Mouse (Mus musculus) left cerebral cortex, postnatal 36 days (tissue): Measurements from ENCODE around the gene Flg2. TPM values are rescaled to one million over a fixed set of nuclear protein-coding genes. Genes with fewer than 3 reads are reported as not detected.

Experiments used
- DNase-seq, 2 experiments: peaks; one replicate each; pipeline ENCODE4 v3.0.0; 2021 to 2022; ENCODE audit warnings: low spot score in 2 of 2, mixed read lengths in 1 of 2
- intact Hi-C: fragments of 180-260 bp; cut with DNase I; formaldehyde crosslinking; loops from one replicate; pipeline ENCODE4 v1.15.1; 2025
- total RNA-seq, 2 experiments: library from RNA; stranded (reverse); gene quantifications; 2 replicates each; pipeline ENCODE4 v1.2.3; 2021

The Flg2 gene
- total RNA-seq, result not detected

- intact Hi-C loops, result no loop called here
- no peak for DNase-seq
Observed at GRCm38 (mm10) chr3:93196978-93197377, at the start of gene Flg2. Gene Flg2 (plus strand): TSS chr3:93197278.

DNA sequence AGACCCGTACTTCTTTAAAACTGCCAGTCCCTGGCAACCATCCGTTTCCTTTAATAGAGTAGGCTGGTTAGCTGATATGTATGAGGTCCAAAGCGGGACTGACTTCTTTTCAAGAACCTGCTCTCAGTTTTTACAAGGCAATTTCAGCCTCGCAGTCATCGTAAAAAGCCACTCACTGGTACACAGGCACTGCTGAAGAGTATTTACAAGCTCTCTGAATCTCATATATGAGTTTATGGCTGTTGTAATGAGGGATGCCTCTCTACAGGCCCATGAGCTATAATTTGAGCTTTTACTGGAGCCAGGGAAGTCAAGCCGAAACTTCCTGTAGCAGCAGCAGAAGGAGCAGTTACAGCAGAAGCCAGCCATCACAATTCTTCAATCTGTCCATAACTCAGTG lies 34.6 kb upstream of the Flg2 start:
- intact Hi-C loops, result no loop called here
- DNase-seq, result no peak

DNA sequence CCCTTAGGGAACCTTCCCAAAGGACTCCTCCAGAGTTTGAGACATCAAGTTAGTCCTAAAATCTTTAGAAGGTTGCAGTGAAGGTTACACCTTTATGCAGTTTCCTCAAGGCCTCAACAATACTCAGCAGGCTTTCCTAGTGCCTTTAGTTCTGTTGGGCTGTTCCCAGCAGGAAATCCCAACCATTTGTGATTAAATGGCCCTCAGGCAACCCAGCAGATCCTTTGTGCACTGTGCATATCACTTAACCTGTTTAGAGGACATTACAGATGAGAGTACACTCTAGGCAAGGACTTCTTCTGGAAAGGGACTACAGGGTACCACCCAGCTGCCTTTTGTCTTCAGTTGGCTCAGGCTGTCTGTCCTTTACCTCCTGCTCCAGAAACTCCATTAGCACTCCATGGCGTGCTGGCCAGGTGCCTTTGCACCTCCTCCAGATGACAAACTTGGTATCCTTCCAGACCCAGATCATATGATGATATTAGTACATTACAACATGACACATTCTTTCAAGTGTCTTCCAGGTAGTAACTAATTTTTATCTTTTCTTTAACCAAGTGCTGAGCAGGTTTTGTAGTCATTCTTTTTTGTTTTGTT lies 34.0 kb upstream of the Flg2 start:
- no peak for DNase-seq

DNA sequence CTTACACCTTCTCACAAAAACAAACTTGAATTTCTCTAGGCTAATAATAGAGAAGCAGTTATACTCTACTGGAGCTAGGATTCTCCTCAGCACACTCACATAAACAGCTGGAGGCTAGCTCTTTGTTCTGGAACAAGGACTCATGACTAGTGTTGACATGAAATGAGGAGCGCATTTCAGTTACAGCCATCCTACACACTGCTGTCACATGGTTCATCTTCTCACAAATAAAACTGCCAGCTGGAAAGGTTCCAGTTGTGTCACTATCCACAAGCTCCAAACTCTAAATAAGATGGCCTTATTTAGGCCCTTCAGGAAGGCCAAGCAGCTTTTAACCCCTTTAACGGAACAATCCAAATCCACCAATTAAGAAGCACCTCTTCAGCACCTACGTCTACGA lies 16.2 kb upstream of the Flg2 start:
- intact Hi-C loops, result no loop called here
- DNase-seq, result no peak

More for the DNA sequence above, 34.0 kb upstream of the Flg2 start:
- intact Hi-C loops, result no loop called here

DNA sequence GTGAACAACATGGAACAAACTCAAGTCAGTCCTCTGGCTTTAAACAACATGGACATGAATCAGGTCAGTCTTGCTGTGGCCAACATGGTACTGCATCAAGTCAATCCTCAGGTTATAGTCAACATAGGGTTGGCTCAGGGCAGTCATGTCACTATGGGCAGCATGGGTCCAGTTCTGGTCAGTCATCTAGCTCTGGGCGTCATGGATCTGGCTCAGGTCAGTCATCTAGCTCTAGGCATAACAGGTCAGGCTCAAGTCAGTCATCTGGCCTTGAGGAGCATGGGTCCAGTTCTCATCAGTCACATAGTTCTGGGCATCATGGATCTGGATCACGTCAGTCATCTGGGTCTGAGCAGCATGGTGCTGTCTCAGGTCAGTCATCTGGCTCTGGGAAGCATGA lies 4.9 kb downstream of the Flg2 start:
- intact Hi-C loops, result no loop called here

DNA sequence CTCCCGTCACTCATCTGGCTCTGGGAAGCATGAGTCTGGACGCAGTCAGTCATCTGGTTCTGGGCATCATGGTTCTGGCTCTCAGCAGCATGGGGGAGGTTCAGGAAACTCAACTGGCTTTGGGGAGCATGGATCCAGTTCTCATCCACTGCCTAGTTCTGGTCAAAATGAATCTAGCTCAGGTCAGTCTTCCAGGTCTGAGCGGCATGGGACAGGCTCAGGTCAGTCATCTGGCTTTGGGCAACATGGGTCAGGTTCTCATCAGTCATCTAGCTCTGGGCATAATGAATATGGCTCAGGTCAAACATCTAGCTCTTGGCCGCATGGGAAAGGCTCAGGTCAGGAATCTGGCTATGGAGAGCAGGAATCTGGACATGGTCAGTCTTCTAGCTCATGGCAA lies 5.4 kb downstream of the Flg2 start:
- DNase-seq, result no peak
- intact Hi-C loops, result no loop called here

More for the DNA sequence above, 4.9 kb downstream of the Flg2 start:
- no peak for DNase-seq

Other genes with a start within 250 kb of the Flg2 start
- gene Lce3d, start 239.9 kb upstream of the Flg2 start, total RNA-seq, result not detected
- gene Lce3e, start 230.2 kb upstream of the Flg2 start, total RNA-seq, result not detected
- gene Lce3f, start 205.1 kb upstream of the Flg2 start, total RNA-seq, result not detected
- not detected for gene Crct1, start 181.6 kb upstream of the Flg2 start, total RNA-seq
- not detected for gene Lce1m, start 178.2 kb upstream of the Flg2 start, total RNA-seq
- not detected for gene Gm4858, start 128.5 kb upstream of the Flg2 start, total RNA-seq
- gene Crnn, start 52.5 kb upstream of the Flg2 start, total RNA-seq, result not detected
- not detected for gene Flg, start 76.2 kb downstream of the Flg2 start, total RNA-seq
- not detected for gene Hrnr, start 122.5 kb downstream of the Flg2 start, total RNA-seq
- not detected for gene Rptn, start 196.4 kb downstream of the Flg2 start, total RNA-seq
- 1 to 10 TPM; 2.0 to 2.3 TPM for gene Tchh, start 245.1 kb downstream of the Flg2 start, total RNA-seq